Mouse (Mus musculus) forebrain, embryonic 14.5 days (tissue): ENCODE measurements at regions not wholly inside any gene's neighbourhood (a gene's known extent, or its start where the extent isn't known, plus 50 kb on each side); places are given as distances from the start of the nearest gene placed in this dataset.

ENCODE experiments used
- ATAC-seq: fragments of 200-750 bp; cut with Nextera tagmentation; 2 replicates; pipeline ENCODE4 v1.8.0; 2017; ENCODE audit warnings: mild to moderate bottlenecking, moderate library complexity
- DNase-seq: peaks from one replicate; pipeline ENCODE4 v3.0.0-alpha.2; 2015; ENCODE audit warnings: low spot score
- H3K27ac ChIP-seq: fragments of 300-500 bp; sonication (generic); 2 replicates; pipeline ENCODE4 v1.5.1; 2014; ENCODE audit warnings: low read depth, mild to moderate bottlenecking, control low read depth, low read length, moderate library complexity
- H3K27me3 ChIP-seq: fragments of 300-500 bp; sonication (generic); replicated peaks from 2 replicates; pipeline ENCODE4 v1.6.1; 2014; ENCODE audit warnings: low read length, control low read depth, mixed read lengths; ENCODE audit not compliant: control insufficient read depth, insufficient read depth
- H3K36me3 ChIP-seq: fragments of 300-500 bp; sonication (generic); 2 replicates; pipeline ENCODE4 v1.6.1; 2014; ENCODE audit warnings: low read length, control low read depth; ENCODE audit not compliant: control insufficient read depth, insufficient read depth
- H3K4me1 ChIP-seq: fragments of 300-500 bp; sonication (generic); 2 replicates; pipeline ENCODE4 v1.6.1; 2014; ENCODE audit warnings: antibody characterized with exemption, low read length, control low read depth; ENCODE audit not compliant: control insufficient read depth, insufficient read depth
- H3K4me2 ChIP-seq: fragments of 300-500 bp; sonication (generic); 2 replicates; pipeline ENCODE4 v1.6.1; 2014; ENCODE audit warnings: mild to moderate bottlenecking, control low read depth, low read length
- H3K4me3 ChIP-seq: fragments of 300-500 bp; sonication (generic); 2 replicates; pipeline ENCODE4 v1.5.1; 2014; ENCODE audit warnings: low read depth, low read length, control low read depth
- H3K9ac ChIP-seq: fragments of 300-500 bp; sonication (generic); 2 replicates; pipeline ENCODE4 v1.6.1; 2014; ENCODE audit warnings: mild to moderate bottlenecking, low read length, control low read depth, moderate library complexity
- H3K9me3 ChIP-seq: fragments of 300-500 bp; sonication (generic); replicated peaks from 2 replicates; pipeline ENCODE4 v1.6.1; 2016; ENCODE audit warnings: low read length, control low read depth, mixed read lengths; ENCODE audit not compliant: control insufficient read depth
- WGBS: fragments of 180-500 bp; shearing (Covaris S2); extraction: QIAGEN DNeasy Blood & Tissue Kit; methylation state at CpG from one replicate; pipeline ENCODE4 v1.1.7; 2014; 5-methylcytosine and 5-hydroxymethylcytosine counted together

- H3K4me1 ChIP-seq, result no peaks in the 10 kb centered on the region
- H3K9me3 ChIP-seq, result no peaks in the 10 kb centered on the region
- no peak overlapping the region for H3K4me3 ChIP-seq
- H3K27ac ChIP-seq, result no peak overlapping the region
- H3K27me3 ChIP-seq, result no peaks in the 10 kb centered on the region
- H3K4me2 ChIP-seq, result no peak overlapping the region
- no peak for DNase-seq
- no peak for ATAC-seq
- 84% methylated on average over 9 of the region's 9 CpGs for WGBS
- no peak overlapping the region for H3K9ac ChIP-seq
- H3K36me3 ChIP-seq, result no peaks in the 10 kb centered on the region
These were observed 274.5 kb upstream of the Auts2 start for GRCm38 (mm10) chr5:132817665-132818064.

DNA sequence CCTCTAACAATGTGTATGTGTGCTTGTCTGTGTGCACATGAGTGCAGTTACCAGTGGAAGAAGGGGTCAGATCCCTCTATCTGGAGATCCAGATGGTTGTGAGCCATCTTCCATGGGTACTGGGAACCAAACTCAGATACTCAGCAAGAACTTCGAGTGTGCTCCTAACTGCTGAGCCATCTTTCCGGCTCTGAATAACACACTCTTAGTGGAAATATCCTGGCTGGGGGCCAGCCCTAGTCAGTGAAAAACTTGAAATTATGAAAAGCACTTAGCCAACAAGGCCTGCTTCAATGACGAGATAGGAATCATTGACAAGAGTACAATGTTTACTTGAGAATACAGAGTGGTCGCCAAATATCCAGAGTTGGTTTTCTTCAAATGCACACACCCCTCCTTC is 266.0 kb upstream of the Auts2 start:
- Histone ChIP-seq H3K27ac (no peak overlapping the region), H3K9me3 (no peaks in the 10 kb centered on the region), H3K4me3 (no peak overlapping the region), H3K4me1 (no peaks in the 10 kb centered on the region), H3K27me3 (no peaks in the 10 kb centered on the region), H3K9ac (no peak overlapping the region), H3K36me3 (no peaks in the 10 kb centered on the region), H3K4me2 (no peak overlapping the region)
- peak; percentile 11 for DNase-seq
- no peak for ATAC-seq
- WGBS, result 80% methylated on average over 4 of the region's 4 CpGs

GRCm38 (mm10) chr5:132796061-132796460 is 252.9 kb upstream of the Auts2 start:
- ATAC-seq, result no peak
- no peak overlapping the region for H3K9ac ChIP-seq
- 88% methylated on average over 1 of the region's 1 CpGs for WGBS

GRCm38 (mm10) chr5:132792484-132792883 is 249.3 kb upstream of the Auts2 start:
- H3K4me2 ChIP-seq, result no peak overlapping the region
- 86% methylated on average over 5 of the region's 5 CpGs for WGBS
- H3K27me3 ChIP-seq, result no peaks in the 10 kb centered on the region
- no peak overlapping the region for H3K27ac ChIP-seq
- no peak overlapping the region for H3K9ac ChIP-seq
- H3K4me3 ChIP-seq, result no peak overlapping the region
- H3K4me1 ChIP-seq, result no peaks in the 10 kb centered on the region
- DNase-seq (no peak), ATAC-seq (no peak)
- H3K36me3 ChIP-seq, result no peaks in the 10 kb centered on the region
- no peaks in the 10 kb centered on the region for H3K9me3 ChIP-seq

More at GRCm38 (mm10) chr5:132796061-132796460, 252.9 kb upstream of the Auts2 start:
- Histone ChIP-seq H3K27ac (no peak overlapping the region), H3K4me1 (no peaks in the 10 kb centered on the region), H3K9me3 (no peaks in the 10 kb centered on the region), H3K27me3 (no peaks in the 10 kb centered on the region), H3K4me3 (no peak overlapping the region), H3K4me2 (no peak overlapping the region), H3K36me3 (no peaks in the 10 kb centered on the region)
- DNase-seq, result no peak

DNA sequence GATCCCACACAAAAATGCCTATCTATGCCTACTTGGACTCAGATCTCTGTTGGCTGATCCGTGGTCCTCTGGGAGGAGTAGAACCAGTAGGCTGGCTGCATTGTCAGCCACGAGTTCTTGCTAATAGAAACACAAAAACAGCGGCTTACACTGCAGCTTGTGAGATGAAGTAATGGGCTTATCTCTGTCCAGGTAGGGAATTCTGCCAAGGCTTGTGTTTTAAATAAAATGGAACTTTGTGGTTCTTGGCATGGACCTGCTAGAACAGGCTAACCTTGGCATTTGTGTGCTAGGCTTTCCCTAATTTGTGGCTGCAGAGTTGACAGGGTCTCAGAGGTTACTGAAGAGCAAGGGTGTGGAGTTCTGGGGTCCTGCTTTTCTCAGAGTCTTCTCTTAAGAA is 242.1 kb upstream of the Auts2 start:
- Histone ChIP-seq H3K4me2 (no peak overlapping the region), H3K4me3 (no peak overlapping the region), H3K36me3 (no peaks in the 10 kb centered on the region), H3K4me1 (no peaks in the 10 kb centered on the region; the same call in none of the 2 replicates), H3K27ac (no peak overlapping the region), H3K9ac (no peak overlapping the region), H3K27me3 (no peaks in the 10 kb centered on the region), H3K9me3 (no peaks in the 10 kb centered on the region)
- no peak for ATAC-seq
- DNase-seq, result no peak
- 38% methylated on average over 3 of the region's 3 CpGs for WGBS

- no peak overlapping the region for H3K9ac ChIP-seq
- H3K27me3 ChIP-seq, result no peaks in the 10 kb centered on the region
- H3K4me3 ChIP-seq, result no peak overlapping the region
- no peak overlapping the region for H3K4me2 ChIP-seq
- H3K4me1 ChIP-seq, result no peaks in the 10 kb centered on the region; the same call in none of the 2 replicates
- 68% methylated on average over 4 of the region's 4 CpGs for WGBS
- DNase-seq (no peak), ATAC-seq (no peak)
- no peaks in the 10 kb centered on the region for H3K9me3 ChIP-seq
- H3K36me3 ChIP-seq, result no peaks in the 10 kb centered on the region
- no peak overlapping the region for H3K27ac ChIP-seq
These were observed 241.6 kb upstream of the Auts2 start for GRCm38 (mm10) chr5:132784791-132785190.

DNA sequence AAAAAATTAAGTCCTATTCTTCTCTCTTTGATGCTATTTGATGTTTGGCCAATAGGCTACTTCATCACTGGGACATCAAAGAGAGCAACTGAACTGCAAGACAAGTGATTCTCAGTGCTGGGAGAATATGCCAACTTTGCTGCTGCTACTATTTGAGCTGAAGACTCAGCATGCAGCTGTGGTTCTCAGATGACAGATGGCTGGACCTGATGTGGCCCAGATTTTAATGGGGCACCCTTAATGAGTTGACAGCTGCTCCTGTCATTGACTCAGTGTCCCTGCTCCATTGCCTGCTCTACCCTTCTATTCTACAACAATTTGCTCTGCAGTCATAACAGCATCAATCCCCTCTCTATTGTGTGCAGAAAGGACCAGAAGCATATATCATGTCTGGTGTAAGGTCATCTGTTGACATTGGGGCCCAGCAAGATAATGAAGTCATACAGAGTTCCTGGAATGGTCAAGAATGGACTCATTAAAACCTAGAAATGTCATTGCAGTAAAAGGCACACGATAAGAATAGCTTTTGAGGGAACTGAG is 231.1 kb upstream of the Auts2 start:
- Histone ChIP-seq H3K4me2 (no peak overlapping the region), H3K27me3 (no peaks in the 10 kb centered on the region), H3K9ac (no peak overlapping the region), H3K36me3 (no peaks in the 10 kb centered on the region), H3K4me3 (no peak overlapping the region), H3K9me3 (no peaks in the 10 kb centered on the region), H3K27ac (no peak overlapping the region), H3K4me1 (no peaks in the 10 kb centered on the region)
- 83% methylated on average over 1 of the region's 1 CpGs for WGBS
- ATAC-seq (no peak), DNase-seq (no peak)

- no peaks in the 10 kb centered on the region for H3K36me3 ChIP-seq
- no peak overlapping the region for H3K4me3 ChIP-seq
- 73% methylated on average over 4 of the region's 4 CpGs for WGBS
- no peak for ATAC-seq
- H3K4me1 ChIP-seq, result no peaks in the 10 kb centered on the region
- no peaks in the 10 kb centered on the region for H3K27me3 ChIP-seq
- DNase-seq, result no peak
- H3K27ac ChIP-seq, result no peak overlapping the region
- no peaks in the 10 kb centered on the region for H3K9me3 ChIP-seq
- no peak overlapping the region for H3K9ac ChIP-seq
- H3K4me2 ChIP-seq, result no peak overlapping the region
These were observed 217.3 kb upstream of the Auts2 start for GRCm38 (mm10) chr5:132760396-132760795.

DNA sequence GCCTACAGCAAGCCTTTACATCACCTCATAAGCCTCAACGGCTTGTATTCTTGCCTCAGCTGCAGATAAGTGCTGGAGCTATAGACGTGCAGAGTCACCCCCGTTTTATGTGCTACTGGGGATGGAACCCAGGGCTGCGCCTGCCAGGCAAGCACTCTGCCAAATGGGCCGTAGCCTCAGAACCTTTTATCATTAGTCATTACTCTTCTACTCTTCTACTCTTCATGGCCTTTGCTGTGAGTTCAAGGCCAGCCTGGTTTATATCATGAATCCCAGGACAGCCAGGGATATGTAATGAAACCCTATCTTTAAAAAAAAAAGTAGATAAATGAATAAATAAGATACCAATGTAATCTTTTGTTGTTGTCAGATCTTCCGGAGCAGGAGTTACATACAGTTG is 216.6 kb upstream of the Auts2 start:
- no peak for ATAC-seq
- H3K27me3 ChIP-seq, result no peaks in the 10 kb centered on the region
- no peaks in the 10 kb centered on the region for H3K4me1 ChIP-seq
- H3K27ac ChIP-seq, result no peak overlapping the region
- no peaks in the 10 kb centered on the region for H3K9me3 ChIP-seq
- H3K4me2 ChIP-seq, result no peak overlapping the region
- no peak for DNase-seq
- no peaks in the 10 kb centered on the region for H3K36me3 ChIP-seq
- H3K9ac ChIP-seq, result no peak overlapping the region
- no peak overlapping the region for H3K4me3 ChIP-seq
- WGBS, result 89% methylated on average over 6 of the region's 6 CpGs
